Mouse (Mus musculus): Measurements from ENCODE around the gene Fga.

DNA sequence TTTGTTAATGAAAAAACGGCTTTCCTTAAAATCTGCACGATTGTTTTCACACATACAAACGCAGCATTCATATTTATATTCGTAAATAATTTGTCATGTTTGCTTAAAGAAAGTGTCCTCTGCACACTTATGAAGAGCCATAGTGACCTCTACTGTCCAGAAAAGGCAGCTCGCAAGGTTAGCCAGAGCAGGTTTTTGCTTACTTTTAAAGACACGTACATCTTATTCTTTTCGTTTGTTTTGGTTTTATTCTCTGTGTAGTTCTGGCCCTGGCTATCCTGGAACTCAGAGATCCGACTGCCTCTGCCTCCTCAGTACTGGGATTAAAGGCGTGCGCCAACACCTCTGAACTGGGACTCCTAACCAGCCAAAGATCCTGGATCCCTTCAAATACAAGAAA is 27.9 kb downstream of the Fga start:
- TF ChIP-seq CTCF (IDR thresholded peaks at IDR 0.05; ENCODE audit: low read depth) (peak; percentile 69), EP300 (IDR thresholded peaks at IDR 0.05; ENCODE audit: low read depth) (no peak)

Data from heart, postnatal 0 days (tissue).